Mouse (Mus musculus): ENCODE data around the gene Strbp.

DNA sequence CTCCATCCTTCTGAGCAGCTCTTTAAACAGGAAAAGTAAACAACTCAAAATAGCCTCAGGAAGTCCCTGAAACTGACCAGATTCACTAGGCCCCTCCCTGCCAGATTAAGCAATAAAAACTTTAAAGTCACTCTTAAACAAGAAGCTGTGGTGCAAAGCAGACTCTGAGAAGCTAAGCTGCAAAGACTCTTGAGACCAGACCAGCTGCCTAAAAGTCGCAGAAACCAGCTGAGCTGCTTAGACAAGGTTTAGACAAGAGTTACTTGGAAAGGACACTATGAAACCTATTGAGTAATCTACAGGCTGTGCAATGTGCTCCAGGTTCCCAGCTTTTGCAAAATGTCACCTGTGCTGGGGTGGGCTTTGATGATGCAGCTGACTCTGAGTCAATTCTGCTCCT lies 16.6 kb downstream of the Strbp start:
- TF ChIP-seq CTCF (IDR thresholded peaks at IDR 0.05; ENCODE audit: borderline replicate concordance, insufficient read depth, low read depth, low read length) (no peak), POLR2A (IDR thresholded peaks at IDR 0.05; ENCODE audit: borderline replicate concordance, insufficient read depth, low read length) (no peak)

All from cerebellum, adult 2 months (tissue).